Mouse (Mus musculus) bone marrow macrophage, adult 2 months (primary cell): ENCODE results near the gene Cbx5. TPM values are rescaled to one million over a fixed set of nuclear protein-coding genes. Genes with fewer than 3 reads are reported as not detected.

ENCODE experiments used
- H3K27ac ChIP-seq: 2 replicates; pipeline ENCODE4 v1.5.1; 2012; ENCODE audit warnings: low read depth, low read length; ENCODE audit not compliant: insufficient read depth
- H3K4me1 ChIP-seq: 2 replicates; pipeline ENCODE4 v1.6.1; 2012; ENCODE audit warnings: low read length; ENCODE audit not compliant: control insufficient read depth, insufficient read depth
- H3K4me3 ChIP-seq: 2 replicates; pipeline ENCODE4 v1.5.1; 2012; ENCODE audit warnings: mild to moderate bottlenecking, low read length, moderate library complexity; ENCODE audit not compliant: insufficient read depth
- CTCF ChIP-seq: IDR thresholded peaks from 2 replicates; pipeline ENCODE4 v1.5.1; 2012; ENCODE audit warnings: low read depth, mild to moderate bottlenecking, low read length, moderate library complexity
- POLR2A ChIP-seq: IDR thresholded peaks from 2 replicates; pipeline ENCODE4 v1.6.1; 2012; ENCODE audit warnings: mild to moderate bottlenecking, low read depth, low read length, borderline replicate concordance
- polyA plus RNA-seq: library from polyadenylated mRNA; stranded (reverse); fragments of >200 nt; gene quantifications from 2 replicates; pipeline ENCODE4 v1.2.4, GENCODE M21; 2012; ENCODE audit not compliant: missing spikeins, insufficient read depth, insufficient read length

Cbx5 gene
- polyA plus RNA-seq, 1 experiment = 33.5 TPM

DNA sequence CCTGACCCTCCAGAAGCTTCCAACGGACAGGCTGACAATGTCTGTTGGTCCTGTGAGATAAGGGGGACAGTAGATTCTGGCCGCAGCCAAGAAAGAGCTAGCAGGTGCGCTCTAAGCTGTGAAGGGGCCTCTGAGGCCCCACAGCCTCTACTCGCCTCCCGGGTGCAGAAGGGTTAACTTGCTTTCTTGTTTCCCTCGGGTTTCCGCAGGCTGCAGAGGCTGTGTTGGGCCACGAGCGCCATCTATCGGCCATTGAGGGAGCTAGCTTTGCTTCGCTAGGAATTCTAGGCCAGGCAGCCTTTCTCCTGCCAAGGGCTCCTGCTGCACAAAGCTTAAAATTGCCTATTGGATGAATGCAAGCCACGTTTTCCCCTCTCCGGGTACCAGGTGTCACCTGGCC is 74.2 kb downstream of the Cbx5 start:
- peaks cover 16% of the 10 kb centered on the region for H3K4me1 ChIP-seq
- TF ChIP-seq CTCF (peak; percentile 55; the same call in 1 of the 2 replicates), POLR2A (no peak)
- no peak overlapping the region for H3K4me3 ChIP-seq
- no peak overlapping the region for H3K27ac ChIP-seq

GRCm38 (mm10) chr15:103163182-103163919 is 76.3 kb downstream of the Cbx5 start:
- Histone ChIP-seq H3K27ac (no peak overlapping the region), H3K4me1 (peaks cover 16% of the 10 kb centered on the region), H3K4me3 (peak overlapping the region; percentile 80)
- TF ChIP-seq CTCF (no peak), POLR2A (no peak)

DNA sequence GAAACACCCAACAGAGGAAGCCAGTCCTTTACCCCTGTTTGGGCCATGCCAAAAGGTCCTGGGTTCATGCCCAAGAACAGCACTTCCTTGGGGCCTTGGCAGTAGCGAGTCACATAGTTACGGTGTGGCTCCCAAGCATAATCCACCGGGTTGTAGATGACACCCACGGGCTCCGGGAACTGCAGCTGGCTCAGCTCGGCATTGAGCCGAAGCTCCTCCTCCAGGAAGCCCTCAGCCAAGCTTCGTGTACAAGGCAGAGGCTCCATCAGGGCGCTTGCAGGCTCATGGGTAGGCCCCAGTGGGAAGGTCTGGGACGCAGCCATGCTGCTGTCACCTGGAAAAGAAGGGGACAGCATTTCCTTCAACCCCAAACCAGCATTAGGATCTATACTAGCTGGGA is 82.0 kb downstream of the Cbx5 start:
- TF ChIP-seq POLR2A = no peak
- TF ChIP-seq CTCF = no peak
- Histone ChIP-seq H3K4me1 (peaks cover 17% of the 10 kb centered on the region), H3K27ac (no peak overlapping the region), H3K4me3 (no peak overlapping the region)

- Histone ChIP-seq H3K4me1 (peaks cover 15% of the 10 kb centered on the region), H3K27ac (no peak overlapping the region), H3K4me3 (no peak overlapping the region)
- TF ChIP-seq POLR2A = no peak
- no peak for TF ChIP-seq CTCF
Measured at GRCm38 (mm10) chr15:103156890-103157289, 82.7 kb downstream of the Cbx5 start.

GRCm38 (mm10) chr15:103155366-103156321 is 84.0 kb downstream of the Cbx5 start:
- Histone ChIP-seq H3K27ac (no peak overlapping the region), H3K4me1 (peaks cover 12% of the 10 kb centered on the region), H3K4me3 (no peak overlapping the region)
- TF ChIP-seq CTCF = no peak

DNA sequence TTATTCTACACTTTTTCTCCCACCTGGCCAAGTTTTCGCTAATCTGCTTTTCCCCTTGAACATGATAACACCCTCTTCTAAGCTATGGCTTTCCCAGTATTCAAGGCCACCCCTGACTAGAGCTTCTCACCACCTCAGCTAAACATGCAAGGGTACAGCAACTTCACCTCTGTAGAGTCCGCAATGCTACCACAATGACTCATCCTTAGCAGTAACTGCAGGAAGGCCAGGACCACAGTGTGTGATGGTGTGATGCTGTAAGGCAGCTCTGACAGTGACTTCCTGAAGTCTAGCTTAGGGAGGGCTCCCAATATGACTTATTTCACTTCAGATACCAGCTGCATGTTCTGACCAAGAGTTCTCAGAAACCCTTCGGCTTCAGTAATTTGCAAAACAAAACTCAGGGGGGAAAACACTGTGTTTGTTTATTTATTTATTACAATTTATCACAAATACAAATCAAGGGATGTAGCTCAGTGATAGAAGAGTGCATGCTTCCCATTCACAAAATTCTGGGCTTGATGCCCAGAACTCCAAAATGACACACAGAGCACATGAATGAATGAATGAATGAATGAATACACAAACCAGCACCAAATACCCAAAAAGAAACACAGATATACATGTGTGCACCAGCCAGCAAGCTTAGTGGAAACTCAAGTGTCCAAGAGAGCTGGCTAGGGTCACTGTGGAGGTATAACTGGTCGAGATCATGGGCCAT is 86.6 kb downstream of the Cbx5 start:
- H3K27ac ChIP-seq = no peak overlapping the region
- no peak overlapping the region for H3K4me3 ChIP-seq
- peaks cover 12% of the 10 kb centered on the region for H3K4me1 ChIP-seq
- TF ChIP-seq POLR2A (no peak), CTCF (no peak)

- TF ChIP-seq POLR2A (no peak), CTCF (no peak)
- H3K27ac ChIP-seq = no peak overlapping the region
- peaks cover 13% of the 10 kb centered on the region for H3K4me1 ChIP-seq
- H3K4me3 ChIP-seq = no peak overlapping the region
Measured at GRCm38 (mm10) chr15:103152371-103152770, 87.2 kb downstream of the Cbx5 start.

GRCm38 (mm10) chr15:103147779-103148178 is 91.8 kb downstream of the Cbx5 start:
- no peak overlapping the region for H3K4me3 ChIP-seq
- TF ChIP-seq CTCF (no peak), POLR2A (no peak)

DNA sequence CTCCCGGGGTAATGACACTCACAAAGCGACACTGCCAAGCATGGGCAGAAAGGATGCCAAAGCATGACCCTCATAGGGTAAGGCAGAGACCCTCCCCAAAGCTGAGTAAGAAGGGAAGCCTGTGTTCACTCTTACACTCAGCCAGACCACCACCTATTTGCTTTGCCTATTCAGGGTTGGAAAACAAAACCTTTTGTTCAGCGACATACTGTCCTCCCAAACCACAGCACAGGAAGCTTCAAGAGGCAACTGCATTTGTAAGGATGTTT is 92.3 kb downstream of the Cbx5 start:
- Histone ChIP-seq H3K4me1 (peaks cover 24% of the 10 kb centered on the region), H3K27ac (no peak overlapping the region), H3K4me3 (no peak overlapping the region)
- TF ChIP-seq CTCF (no peak), POLR2A (no peak)

More at GRCm38 (mm10) chr15:103147779-103148178, 91.8 kb downstream of the Cbx5 start:
- no peak overlapping the region for H3K27ac ChIP-seq
- peaks cover 27% of the 10 kb centered on the region for H3K4me1 ChIP-seq
